Mouse (Mus musculus): ENCODE results near the gene Acss1.

DNA sequence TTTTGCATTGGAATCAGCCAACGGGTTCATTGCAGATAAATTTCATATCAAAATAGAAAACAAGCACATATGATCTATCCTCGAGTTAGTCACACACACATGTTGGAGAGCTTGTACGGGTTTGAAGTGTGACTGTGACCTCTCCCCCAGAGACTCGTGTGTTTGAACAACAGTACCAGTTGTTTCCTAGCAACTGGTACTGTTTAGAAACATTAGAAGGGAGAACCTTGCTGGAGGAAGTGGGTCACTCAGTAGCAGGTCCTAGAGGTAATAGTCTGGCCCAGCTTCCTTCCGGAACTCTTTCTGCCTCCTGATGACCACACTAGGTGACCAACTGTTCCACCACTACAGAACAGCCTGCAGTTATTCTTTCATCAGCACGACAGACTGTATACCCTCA lies 13.0 kb downstream of the Acss1 start:
- no peak for TF ChIP-seq POLR2A (IDR thresholded peaks at IDR 0.05; ENCODE audit: borderline replicate concordance, control insufficient read depth, low read depth, low read length)
- TF ChIP-seq CTCF (IDR thresholded peaks at IDR 0.05; ENCODE audit: control insufficient read depth, insufficient read depth, low read length) = no peak
